Mouse (Mus musculus): ENCODE results near the gene Fads6.

DNA sequence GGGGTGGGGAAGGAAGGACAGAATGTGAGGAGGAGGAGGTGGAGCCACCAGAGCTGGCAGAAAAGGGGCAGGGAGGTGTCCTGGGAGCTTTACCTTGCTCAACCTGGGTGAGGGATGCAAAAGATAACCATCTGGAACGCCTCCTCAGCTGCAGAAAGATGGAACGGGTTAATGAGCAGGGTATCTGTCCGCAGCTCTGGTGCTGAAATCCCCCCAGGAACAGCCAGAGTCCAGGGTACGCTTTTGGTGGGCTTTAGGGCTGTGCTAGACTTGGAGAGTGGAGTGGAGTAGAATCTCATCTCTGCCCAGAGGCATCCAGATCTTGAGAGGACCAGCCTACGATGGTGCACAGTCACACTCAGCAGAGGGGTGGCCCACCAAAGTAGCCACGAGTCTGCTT, 38.7 kb upstream of the Fads6 start:
- TF ChIP-seq CTCF (conservative IDR thresholded peaks at IDR 0.05; ENCODE audit: low read length) (no peak), NANOG (IDR thresholded peaks at IDR 0.05; ENCODE audit: borderline replicate concordance, low read length) (no peak), POU5F1 (IDR thresholded peaks at IDR 0.05; ENCODE audit: borderline replicate concordance, low read length) (no peak)

All from E14TG2a.4 (cell line).